Mouse (Mus musculus): Measurements from ENCODE around the gene Dnm1. TPM values are rescaled to one million over a fixed set of nuclear protein-coding genes. Genes with fewer than 3 reads are reported as not detected.
A peak's percentile ranks its signal among the peaks of the same experiment; 100 is the strongest.

The Dnm1 gene
- total and polyA plus RNA-seq, 2 experiments from 2014 or later = 107 to 170 TPM

DNA sequence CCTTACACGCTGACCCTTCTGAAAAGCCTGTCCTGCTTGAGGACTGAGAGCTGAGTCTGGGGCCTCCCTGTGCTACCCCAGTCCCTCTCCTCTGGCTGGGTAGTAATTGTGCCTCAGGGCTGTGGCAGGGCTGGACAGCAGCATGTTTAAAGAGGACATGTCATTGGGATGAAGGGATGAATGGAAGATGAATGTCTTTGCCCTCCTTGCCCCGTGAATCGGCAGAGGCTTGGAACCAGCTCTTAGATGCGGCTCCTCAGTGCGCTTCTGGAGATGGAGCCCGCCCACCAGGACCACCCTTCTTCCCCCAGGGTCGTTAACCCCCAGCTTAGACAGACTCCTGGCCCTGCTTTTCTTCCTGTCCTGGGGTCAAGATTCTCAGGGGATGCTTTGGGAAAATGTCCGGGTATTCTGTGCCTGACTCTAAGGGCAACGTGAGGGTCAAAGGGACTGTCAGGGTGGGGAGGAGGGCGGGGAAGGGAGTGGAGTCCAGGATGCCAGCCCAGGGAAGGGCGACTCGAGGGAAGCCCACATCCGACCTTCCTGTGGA is 24.2 kb downstream of the Dnm1 start:
- Histone ChIP-seq H3K9me3 (ENCODE audit: low read length) (no peaks in the 10 kb centered on the region), H3K4me3 (ENCODE audit: low read depth, low read length) (no peak overlapping the region), H3K4me1 (ENCODE audit: insufficient read depth, low read length) (no peaks in the 10 kb centered on the region), H3K4me2 (ENCODE audit: low read depth, low read length, poor library complexity, severe bottlenecking) (no peak overlapping the region), H3K36me3 (ENCODE audit: insufficient read depth, low read length) (peaks cover 37% of the 10 kb centered on the region), H3K27me3 (ENCODE audit: insufficient read depth, low read length) (no peaks in the 10 kb centered on the region), H3K9ac (replicated peaks; ENCODE audit: low read length, poor library complexity, severe bottlenecking) (0 out of 2 replicates have a peak overlapping the region, but pooled peaks have one; percentile 39), H3K27ac (ENCODE audit: low read depth, low read length) (no peak overlapping the region)
- DNase-seq (ENCODE audit: low spot score) (no peak), ATAC-seq (ENCODE audit: low FRiP score) (no peak)
- no peak for TF ChIP-seq CTCF (IDR thresholded peaks at IDR 0.05)
- 41% methylated on average over 13 of the region's 13 CpGs for WGBS

DNA sequence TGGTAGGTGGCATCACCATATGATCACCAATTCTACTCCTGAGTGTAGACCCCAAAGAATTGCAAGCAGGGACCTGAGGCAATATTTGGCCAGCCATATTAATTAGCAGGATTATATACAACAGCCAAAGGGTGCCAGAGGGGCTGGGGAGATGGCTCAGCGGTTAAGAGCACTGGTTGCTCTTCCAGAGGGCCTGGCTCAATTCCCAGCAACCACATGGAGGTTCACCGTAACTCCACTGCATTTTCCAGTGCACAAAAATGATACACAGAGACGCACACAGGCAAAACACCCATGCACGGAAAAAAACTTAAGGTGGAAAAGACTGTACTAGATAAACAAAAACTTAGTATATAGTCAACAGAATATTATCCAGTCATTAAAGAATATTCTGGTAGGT is 25.9 kb downstream of the Dnm1 start:
- Histone ChIP-seq H3K27me3 (ENCODE audit: insufficient read depth, low read length) (no peaks in the 10 kb centered on the region), H3K4me1 (ENCODE audit: insufficient read depth, low read length) (peaks cover 10% of the 10 kb centered on the region), H3K9me3 (ENCODE audit: low read length) (no peaks in the 10 kb centered on the region), H3K27ac (ENCODE audit: low read depth, low read length) (no peak overlapping the region), H3K36me3 (ENCODE audit: insufficient read depth, low read length) (peaks cover 24% of the 10 kb centered on the region), H3K9ac (replicated peaks; ENCODE audit: low read length, poor library complexity, severe bottlenecking) (no peak overlapping the region), H3K4me3 (ENCODE audit: low read depth, low read length) (no peak overlapping the region), H3K4me2 (ENCODE audit: low read depth, low read length, poor library complexity, severe bottlenecking) (no peak overlapping the region)
- WGBS = 75% methylated on average over 4 of the region's 4 CpGs
- ATAC-seq (ENCODE audit: low FRiP score) = no peak
- TF ChIP-seq CTCF (IDR thresholded peaks at IDR 0.05) = no peak
- no peak for DNase-seq (ENCODE audit: low spot score)

DNA sequence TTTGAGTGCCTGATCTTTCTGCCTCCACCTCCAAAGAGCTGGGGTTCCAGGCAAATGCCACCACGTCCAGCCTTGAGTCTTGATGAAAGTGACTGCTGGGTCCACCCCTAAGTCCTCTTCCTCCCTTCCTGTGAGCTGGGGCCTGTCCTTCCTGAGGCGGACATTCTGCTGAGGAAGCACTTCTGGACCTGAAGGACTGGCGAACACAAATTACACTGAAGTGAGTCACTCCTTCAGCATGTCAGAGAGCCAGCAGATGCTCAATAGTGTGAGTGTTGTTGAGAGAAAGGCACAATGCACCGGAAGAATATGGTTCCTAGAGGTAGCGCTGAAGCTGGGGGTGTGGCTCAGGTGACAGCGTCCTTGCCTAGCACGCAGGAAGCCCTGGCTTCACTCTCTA is 27.8 kb downstream of the Dnm1 start:
- no peak overlapping the region for H3K27ac ChIP-seq (ENCODE audit: low read depth, low read length)
- no peaks in the 10 kb centered on the region for H3K27me3 ChIP-seq (ENCODE audit: insufficient read depth, low read length)
- no peak overlapping the region for H3K4me3 ChIP-seq (ENCODE audit: low read depth, low read length)
- no peaks in the 10 kb centered on the region for H3K9me3 ChIP-seq (ENCODE audit: low read length)
- H3K4me2 ChIP-seq (ENCODE audit: low read depth, low read length, poor library complexity, severe bottlenecking) = no peak overlapping the region
- 71% methylated on average over 7 of the region's 7 CpGs for WGBS
- TF ChIP-seq CTCF (IDR thresholded peaks at IDR 0.05) = no peak
- no peak for DNase-seq (ENCODE audit: low spot score)
- ATAC-seq (ENCODE audit: low FRiP score) = no peak
- peaks cover 13% of the 10 kb centered on the region for H3K4me1 ChIP-seq (ENCODE audit: insufficient read depth, low read length)
- peaks cover 20% of the 10 kb centered on the region for H3K36me3 ChIP-seq (ENCODE audit: insufficient read depth, low read length)
- H3K9ac ChIP-seq (replicated peaks; ENCODE audit: low read length, poor library complexity, severe bottlenecking) = no peak overlapping the region

DNA sequence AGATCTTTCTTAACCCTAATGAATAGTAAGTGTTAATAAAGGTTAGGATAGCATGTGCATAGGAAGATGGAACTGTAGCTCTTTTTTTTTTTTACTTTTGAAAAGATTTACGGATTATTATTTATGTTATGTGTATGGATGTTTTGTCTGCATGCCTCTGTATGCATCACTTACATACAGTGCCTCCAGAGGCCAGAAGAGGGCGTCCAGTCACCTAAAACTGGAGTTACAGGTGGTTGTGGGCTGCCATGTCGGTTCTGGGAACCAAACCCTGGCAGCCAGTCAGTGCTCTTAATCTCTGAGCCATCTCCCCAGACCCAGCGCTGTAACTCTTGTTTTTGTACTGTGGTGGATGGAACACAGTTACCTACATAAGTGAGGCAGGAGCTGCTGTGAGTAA is 28.8 kb downstream of the Dnm1 start:
- H3K9me3 ChIP-seq (ENCODE audit: low read length) = no peaks in the 10 kb centered on the region
- WGBS = 51% methylated on average over 4 of the region's 4 CpGs
- H3K4me3 ChIP-seq (ENCODE audit: low read depth, low read length) = no peak overlapping the region
- DNase-seq (ENCODE audit: low spot score) = no peak
- no peaks in the 10 kb centered on the region for H3K27me3 ChIP-seq (ENCODE audit: insufficient read depth, low read length)
- no peak overlapping the region for H3K27ac ChIP-seq (ENCODE audit: low read depth, low read length)
- ATAC-seq (ENCODE audit: low FRiP score) = no peak
- no peak overlapping the region for H3K9ac ChIP-seq (replicated peaks; ENCODE audit: low read length, poor library complexity, severe bottlenecking)
- peak; percentile 45 for TF ChIP-seq CTCF (IDR thresholded peaks at IDR 0.05)
- peaks cover 13% of the 10 kb centered on the region for H3K4me1 ChIP-seq (ENCODE audit: insufficient read depth, low read length)
- H3K4me2 ChIP-seq (ENCODE audit: low read depth, low read length, poor library complexity, severe bottlenecking) = no peak overlapping the region
- H3K36me3 ChIP-seq (ENCODE audit: insufficient read depth, low read length) = peaks cover 27% of the 10 kb centered on the region

DNA sequence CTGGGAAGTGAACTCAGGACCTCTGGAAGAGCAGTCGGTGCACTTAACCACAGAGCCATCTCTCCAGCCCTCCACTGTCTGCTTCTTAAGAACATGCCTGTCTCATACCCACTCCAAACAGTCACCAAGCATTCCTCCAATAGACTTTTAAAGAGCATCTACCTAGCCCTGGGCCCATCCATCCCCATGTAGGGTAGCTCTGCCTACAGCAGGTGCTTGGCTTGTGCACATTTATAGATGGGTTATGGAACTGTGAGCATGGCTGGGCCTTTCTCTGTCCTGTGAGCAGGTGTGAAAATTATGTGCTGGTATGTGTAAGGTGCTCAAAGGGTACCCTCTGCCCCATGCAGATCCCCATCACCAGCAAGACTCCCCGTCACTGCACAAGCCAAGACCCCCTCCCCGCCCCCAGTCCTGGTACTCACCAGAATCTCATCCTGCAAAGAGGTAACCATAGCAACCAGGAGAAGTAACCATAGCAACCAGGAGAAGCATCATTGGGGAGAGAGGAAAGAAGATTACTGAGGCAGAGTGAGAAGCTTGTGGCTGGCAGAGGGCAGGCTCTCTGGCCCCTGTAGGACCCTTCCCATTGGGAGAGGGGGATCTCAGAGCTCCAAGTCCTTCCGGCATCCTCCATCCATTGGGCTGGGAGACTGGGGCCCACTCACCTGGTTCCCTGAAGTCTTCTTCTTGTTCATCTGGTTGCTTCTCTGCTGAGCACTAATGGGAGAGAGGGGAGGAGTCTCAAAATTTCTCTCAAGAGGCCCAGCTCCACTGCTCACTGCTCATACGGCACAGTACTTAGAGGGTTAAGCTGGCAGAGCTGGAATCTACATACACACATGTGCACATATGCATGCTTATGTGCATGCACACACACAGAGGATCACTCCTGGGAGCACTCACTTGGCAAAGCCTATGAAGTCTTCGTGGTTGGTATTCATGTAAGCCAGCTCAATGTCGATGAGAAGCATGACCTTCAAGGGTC is 30.1 kb downstream of the Dnm1 start:
- no peaks in the 10 kb centered on the region for H3K27me3 ChIP-seq (ENCODE audit: insufficient read depth, low read length)
- H3K36me3 ChIP-seq (ENCODE audit: insufficient read depth, low read length) = peaks cover 26% of the 10 kb centered on the region
- TF ChIP-seq CTCF (IDR thresholded peaks at IDR 0.05) = no peak
- peaks cover 13% of the 10 kb centered on the region for H3K4me1 ChIP-seq (ENCODE audit: insufficient read depth, low read length)
- 29% methylated on average over 7 of the region's 7 CpGs for WGBS
- peak; percentile 68 for ATAC-seq (ENCODE audit: low FRiP score)
- 0 out of 2 replicates have a peak overlapping the region, but pooled peaks have one; percentile 20 for H3K9ac ChIP-seq (replicated peaks; ENCODE audit: low read length, poor library complexity, severe bottlenecking)
- no peak overlapping the region for H3K4me3 ChIP-seq (ENCODE audit: low read depth, low read length)
- peak; percentile 74 for DNase-seq (ENCODE audit: low spot score)
- H3K27ac ChIP-seq (ENCODE audit: low read depth, low read length) = peak overlapping the region; percentile 79
- no peaks in the 10 kb centered on the region for H3K9me3 ChIP-seq (ENCODE audit: low read length)
- H3K4me2 ChIP-seq (ENCODE audit: low read depth, low read length, poor library complexity, severe bottlenecking) = peak overlapping the region; percentile 26

Measured in midbrain, postnatal 0 days (tissue).